Mouse (Mus musculus): ENCODE data around the gene Macrod2. TPM values are rescaled to one million over a fixed set of nuclear protein-coding genes. Genes with fewer than 3 reads are reported as not detected.

Macrod2 gene
- polyA plus RNA-seq, 2 experiments: 2.1 to 7.7 TPM

DNA sequence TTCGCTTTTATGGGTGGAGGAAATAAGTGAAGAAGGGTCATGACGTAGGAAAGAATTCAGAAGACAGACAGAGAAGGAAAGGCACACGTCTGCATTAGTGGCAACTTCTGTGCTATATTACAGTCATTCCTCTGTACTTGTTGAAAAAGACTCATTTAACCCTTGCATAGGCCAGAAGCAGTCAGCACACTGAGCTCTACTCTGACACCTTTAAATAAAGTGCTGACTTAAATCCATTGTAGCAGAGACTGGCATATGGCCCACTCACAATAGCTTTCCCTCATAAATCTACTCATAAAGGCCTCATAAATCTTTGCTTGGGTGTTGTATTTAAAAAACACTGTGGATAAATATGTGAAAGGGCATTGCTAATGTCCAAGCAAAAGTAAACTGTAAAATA lies 1733.0 kb downstream of the Macrod2 start:
- H3K4me2 ChIP-seq (ENCODE audit: low read depth): no peak overlapping the region
- 57% methylated on average over 3 of the region's 3 CpGs for WGBS (ENCODE audit: insufficient replicate concordance)
- H3K36me3 ChIP-seq (replicated peaks; ENCODE audit: control insufficient read depth, insufficient read depth, low read depth): no peaks in the 10 kb centered on the region
- ATAC-seq (ENCODE audit: insufficient read depth): no peak
- no peak for TF ChIP-seq CTCF (IDR thresholded peaks at IDR 0.05; ENCODE audit: low read depth)
- TF ChIP-seq EP300 (IDR thresholded peaks at IDR 0.05; ENCODE audit: low read depth): no peak
- no peaks in the 10 kb centered on the region for H3K4me1 ChIP-seq (replicated peaks; ENCODE audit: control insufficient read depth in 2 of 2, insufficient read depth in 2 of 2, low read length in 1 of 2)
- H3K27me3 ChIP-seq (ENCODE audit: control insufficient read depth, insufficient read depth, low read length): no peaks in the 10 kb centered on the region
- H3K27ac ChIP-seq: no peak overlapping the region
- H3K9ac ChIP-seq (replicated peaks): no peak overlapping the region
- no peak for DNase-seq (ENCODE audit: low read depth in 3 of 3, low spot score in 3 of 3)
- no peaks in the 10 kb centered on the region for H3K9me3 ChIP-seq (ENCODE audit: control insufficient read depth, low read length)
- no peak overlapping the region for H3K4me3 ChIP-seq (ENCODE audit: insufficient read depth in 1 of 2, low read depth in 2 of 2, low read length in 2 of 2)

- TF ChIP-seq CTCF (IDR thresholded peaks at IDR 0.05; ENCODE audit: low read depth): no peak
- no peak for TF ChIP-seq EP300 (IDR thresholded peaks at IDR 0.05; ENCODE audit: low read depth)
- DNase-seq (ENCODE audit: low read depth in 3 of 3, low spot score in 3 of 3) (no peak), ATAC-seq (ENCODE audit: insufficient read depth) (no peak)
- Histone ChIP-seq H3K9ac (replicated peaks) (no peak overlapping the region), H3K4me3 (ENCODE audit: insufficient read depth in 1 of 2, low read depth in 2 of 2, low read length in 2 of 2) (no peak overlapping the region), H3K4me2 (ENCODE audit: low read depth) (no peak overlapping the region), H3K36me3 (replicated peaks; ENCODE audit: control insufficient read depth, insufficient read depth, low read depth) (no peaks in the 10 kb centered on the region), H3K27ac (no peak overlapping the region), H3K9me3 (ENCODE audit: control insufficient read depth, low read length) (no peaks in the 10 kb centered on the region), H3K27me3 (ENCODE audit: control insufficient read depth, insufficient read depth, low read length) (no peaks in the 10 kb centered on the region), H3K4me1 (replicated peaks; ENCODE audit: control insufficient read depth in 2 of 2, insufficient read depth in 2 of 2, low read length in 1 of 2) (no peaks in the 10 kb centered on the region)
- 65% methylated on average over 4 of the region's 4 CpGs for WGBS (ENCODE audit: insufficient replicate concordance)
Observed at GRCm38 (mm10) chr2:142129166-142129565, 1734.1 kb downstream of the Macrod2 start.

DNA sequence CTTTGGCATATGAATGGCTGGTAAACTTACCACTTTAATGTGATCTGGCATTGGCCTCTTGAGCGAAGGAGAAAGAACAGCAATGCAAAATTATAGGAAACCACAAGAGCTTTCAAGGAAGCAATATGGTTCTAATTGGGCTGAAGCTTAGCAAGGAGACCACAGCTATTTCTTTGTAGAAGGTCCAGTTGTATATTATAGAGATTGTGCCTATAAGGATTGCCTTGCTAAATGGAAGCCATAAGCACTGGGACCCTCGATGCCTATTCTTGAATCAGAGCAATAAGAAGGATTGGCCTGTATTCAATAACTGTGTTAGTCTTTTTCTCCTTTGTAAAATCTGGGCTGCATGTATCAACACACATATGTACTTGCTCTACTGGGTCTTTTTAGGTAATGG lies 1754.2 kb downstream of the Macrod2 start:
- DNase-seq (ENCODE audit: low read depth in 3 of 3, low spot score in 3 of 3): no peak
- Histone ChIP-seq H3K9ac (replicated peaks) (no peak overlapping the region), H3K9me3 (ENCODE audit: control insufficient read depth, low read length) (no peaks in the 10 kb centered on the region), H3K4me3 (ENCODE audit: insufficient read depth in 1 of 2, low read depth in 2 of 2, low read length in 2 of 2) (no peak overlapping the region), H3K27me3 (ENCODE audit: control insufficient read depth, insufficient read depth, low read length) (no peaks in the 10 kb centered on the region), H3K4me2 (ENCODE audit: low read depth) (no peak overlapping the region), H3K36me3 (replicated peaks; ENCODE audit: control insufficient read depth, insufficient read depth, low read depth) (no peaks in the 10 kb centered on the region), H3K27ac (no peak overlapping the region), H3K4me1 (replicated peaks; ENCODE audit: control insufficient read depth in 2 of 2, insufficient read depth in 2 of 2, low read length in 1 of 2) (no peaks in the 10 kb centered on the region)
- TF ChIP-seq EP300 (IDR thresholded peaks at IDR 0.05; ENCODE audit: low read depth) (no peak), CTCF (IDR thresholded peaks at IDR 0.05; ENCODE audit: low read depth) (no peak)
- ATAC-seq (ENCODE audit: insufficient read depth): no peak
- 57% methylated on average over 2 of the region's 2 CpGs for WGBS (ENCODE audit: insufficient replicate concordance)

- no peak for TF ChIP-seq EP300 (IDR thresholded peaks at IDR 0.05; ENCODE audit: low read depth)
- H3K4me1 ChIP-seq (replicated peaks; ENCODE audit: control insufficient read depth in 2 of 2, insufficient read depth in 2 of 2, low read length in 1 of 2): no peaks in the 10 kb centered on the region
- ATAC-seq (ENCODE audit: insufficient read depth) (no peak), DNase-seq (ENCODE audit: low read depth in 3 of 3, low spot score in 3 of 3) (no peak)
- no peaks in the 10 kb centered on the region for H3K27me3 ChIP-seq (ENCODE audit: control insufficient read depth, insufficient read depth, low read length)
- H3K9me3 ChIP-seq (ENCODE audit: control insufficient read depth, low read length): no peaks in the 10 kb centered on the region
- no peak overlapping the region for H3K27ac ChIP-seq
- WGBS (ENCODE audit: insufficient replicate concordance): 26% methylated on average over 10 of the region's 10 CpGs
- no peak overlapping the region for H3K4me2 ChIP-seq (ENCODE audit: low read depth)
- no peaks in the 10 kb centered on the region for H3K36me3 ChIP-seq (replicated peaks; ENCODE audit: control insufficient read depth, insufficient read depth, low read depth)
- no peak overlapping the region for H3K4me3 ChIP-seq (ENCODE audit: insufficient read depth in 1 of 2, low read depth in 2 of 2, low read length in 2 of 2)
- no peak overlapping the region for H3K9ac ChIP-seq (replicated peaks)
Observed at GRCm38 (mm10) chr2:142163506-142164275, 1768.6 kb downstream of the Macrod2 start.

- no peak for ATAC-seq (ENCODE audit: insufficient read depth)
- Histone ChIP-seq H3K9me3 (ENCODE audit: control insufficient read depth, low read length) (no peaks in the 10 kb centered on the region), H3K4me1 (replicated peaks; ENCODE audit: control insufficient read depth in 2 of 2, insufficient read depth in 2 of 2, low read length in 1 of 2) (no peaks in the 10 kb centered on the region), H3K4me2 (ENCODE audit: low read depth) (no peak overlapping the region), H3K4me3 (ENCODE audit: insufficient read depth in 1 of 2, low read depth in 2 of 2, low read length in 2 of 2) (no peak overlapping the region), H3K36me3 (replicated peaks; ENCODE audit: control insufficient read depth, insufficient read depth, low read depth) (no peaks in the 10 kb centered on the region), H3K9ac (replicated peaks) (no peak overlapping the region), H3K27me3 (ENCODE audit: control insufficient read depth, insufficient read depth, low read length) (no peaks in the 10 kb centered on the region), H3K27ac (no peak overlapping the region)
- 48% methylated on average over 2 of the region's 2 CpGs for WGBS (ENCODE audit: insufficient replicate concordance)
- no peak for TF ChIP-seq EP300 (IDR thresholded peaks at IDR 0.05; ENCODE audit: low read depth)
- no peak for DNase-seq (ENCODE audit: low read depth in 3 of 3, low spot score in 3 of 3)
Observed at GRCm38 (mm10) chr2:142169649-142170048, 1774.5 kb downstream of the Macrod2 start.
